Mouse (Mus musculus): ENCODE data around the gene Tmem53. TPM values are rescaled to one million over a fixed set of nuclear protein-coding genes. Genes with fewer than 3 reads are reported as not detected.
A peak's percentile ranks its signal among the peaks of the same experiment; 100 is the strongest.

The Tmem53 gene
- polyA plus RNA-seq, 1 experiment from 2014 or later: 6.9 TPM

DNA sequence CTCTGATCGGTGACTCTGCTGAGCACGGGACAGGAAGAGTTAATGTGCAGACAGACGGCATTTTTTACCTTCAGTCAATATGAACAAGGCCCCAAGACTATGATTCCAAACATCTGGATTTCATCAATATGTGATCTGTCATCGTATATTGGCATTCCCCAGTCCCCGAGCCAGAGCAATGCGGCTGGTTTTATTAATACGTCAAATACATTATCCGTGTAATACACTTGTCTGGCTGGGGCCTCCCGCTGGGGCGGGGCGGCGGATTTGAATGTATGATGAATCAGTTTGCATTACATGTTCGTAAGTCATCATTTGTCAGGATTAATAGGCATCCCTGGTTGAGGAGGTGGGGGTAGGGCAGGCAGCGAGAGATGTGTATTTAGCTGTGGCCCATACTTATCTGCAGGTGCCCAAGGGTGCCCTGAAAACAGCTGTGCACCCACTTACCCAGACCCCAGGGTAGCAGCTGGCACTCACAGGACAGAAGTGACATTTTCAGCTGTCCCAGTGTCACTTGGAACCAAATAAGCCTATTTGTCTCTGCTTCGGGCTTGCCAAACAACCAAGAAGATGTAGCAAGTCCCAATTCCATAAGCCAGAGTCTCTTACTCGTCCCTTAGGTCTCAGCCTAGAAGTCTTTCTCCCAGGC, 63.2 kb downstream of the Tmem53 start:
- H3K4me3 ChIP-seq (ENCODE audit: low read depth, low read length): no peak overlapping the region
- peaks cover 46% of the 10 kb centered on the region for H3K27me3 ChIP-seq (ENCODE audit: control insufficient read depth, insufficient read depth, low read length)
- no peak overlapping the region for H3K4me2 ChIP-seq (ENCODE audit: low read depth)
- WGBS: 58% methylated on average over 16 of the region's 16 CpGs
- H3K9me3 ChIP-seq (ENCODE audit: control insufficient read depth, low read length): no peaks in the 10 kb centered on the region
- peak; percentile 36 for DNase-seq (ENCODE audit: low spot score)
- H3K9ac ChIP-seq (ENCODE audit: low read length): no peak overlapping the region
- no peak overlapping the region for H3K27ac ChIP-seq (ENCODE audit: low read depth, low read length)
- ATAC-seq (ENCODE audit: insufficient read depth, low FRiP score, low TSS enrichment): no peak
- peaks cover 35% of the 10 kb centered on the region for H3K4me1 ChIP-seq (ENCODE audit: control insufficient read depth, insufficient read depth, low read length)
- no peaks in the 10 kb centered on the region for H3K36me3 ChIP-seq (ENCODE audit: control insufficient read depth, insufficient read depth, low read length)

DNA sequence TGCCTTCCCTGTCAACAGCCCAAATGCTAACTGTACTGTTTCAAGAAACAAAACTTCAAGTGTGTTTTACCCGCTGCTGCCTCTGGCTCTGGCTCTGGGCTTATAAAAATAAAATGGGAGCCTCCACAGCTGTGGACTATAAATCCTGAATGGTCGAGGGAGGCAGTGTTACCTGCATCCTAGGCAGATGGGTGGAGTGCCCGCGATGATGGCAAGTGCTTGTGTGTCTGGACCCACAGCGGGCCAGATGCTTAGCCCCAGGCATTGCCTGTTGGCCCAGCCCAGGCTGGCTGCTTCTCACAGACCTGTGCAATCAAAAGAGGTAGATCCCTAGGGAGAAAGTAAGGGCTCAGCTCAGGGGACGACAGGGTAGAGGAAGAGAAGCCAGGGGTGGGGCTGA, 65.0 kb downstream of the Tmem53 start:
- peaks cover 33% of the 10 kb centered on the region for H3K4me1 ChIP-seq (ENCODE audit: control insufficient read depth, insufficient read depth, low read length)
- no peaks in the 10 kb centered on the region for H3K9me3 ChIP-seq (ENCODE audit: control insufficient read depth, low read length)
- peaks cover 52% of the 10 kb centered on the region for H3K27me3 ChIP-seq (ENCODE audit: control insufficient read depth, insufficient read depth, low read length)
- no peak for DNase-seq (ENCODE audit: low spot score)
- H3K4me3 ChIP-seq (ENCODE audit: low read depth, low read length): no peak overlapping the region
- H3K9ac ChIP-seq (ENCODE audit: low read length): no peak overlapping the region
- no peak overlapping the region for H3K27ac ChIP-seq (ENCODE audit: low read depth, low read length)
- ATAC-seq (ENCODE audit: insufficient read depth, low FRiP score, low TSS enrichment): no peak
- no peaks in the 10 kb centered on the region for H3K36me3 ChIP-seq (ENCODE audit: control insufficient read depth, insufficient read depth, low read length)
- WGBS: 31% methylated on average over 6 of the region's 6 CpGs
- H3K4me2 ChIP-seq (ENCODE audit: low read depth): no peak overlapping the region

DNA sequence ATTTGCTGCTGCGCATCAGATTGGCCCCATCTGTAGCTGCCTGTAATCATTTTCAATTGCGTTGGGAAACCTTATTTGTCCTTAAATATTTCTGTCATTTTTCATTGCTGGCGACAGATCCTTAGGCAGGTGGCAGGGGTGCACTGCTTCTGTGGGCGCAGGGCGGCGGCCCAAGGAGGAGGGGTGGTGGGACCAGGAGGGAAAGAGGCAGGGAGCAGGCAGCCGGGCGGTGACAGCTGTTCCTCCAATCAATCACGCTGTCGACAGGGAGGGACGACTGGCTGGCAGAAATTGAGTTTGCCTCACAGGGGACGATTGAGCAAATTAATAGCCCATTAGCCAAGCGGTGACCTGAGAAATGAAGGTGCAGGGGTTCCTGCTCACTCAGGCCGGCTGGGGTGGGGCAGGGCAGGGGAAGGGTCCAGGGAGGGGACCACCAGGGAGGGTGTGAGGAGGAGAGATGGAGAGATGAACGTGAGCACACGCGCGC, 66.0 kb downstream of the Tmem53 start:
- peak; percentile 75 for DNase-seq (ENCODE audit: low spot score)
- peak; percentile 53; the same call in 1 of the 2 replicates for ATAC-seq (ENCODE audit: insufficient read depth, low FRiP score, low TSS enrichment)
- no peaks in the 10 kb centered on the region for H3K36me3 ChIP-seq (ENCODE audit: control insufficient read depth, insufficient read depth, low read length)
- H3K4me1 ChIP-seq (ENCODE audit: control insufficient read depth, insufficient read depth, low read length): peaks cover 31% of the 10 kb centered on the region
- 0 out of 2 replicates have a peak overlapping the region, but pooled peaks have one; percentile 31 for H3K27ac ChIP-seq (ENCODE audit: low read depth, low read length)
- H3K4me3 ChIP-seq (ENCODE audit: low read depth, low read length): no peak overlapping the region
- WGBS: 9% methylated on average over 18 of the region's 18 CpGs
- H3K9ac ChIP-seq (ENCODE audit: low read length): no peak overlapping the region
- peaks cover 57% of the 10 kb centered on the region for H3K27me3 ChIP-seq (ENCODE audit: control insufficient read depth, insufficient read depth, low read length)
- H3K9me3 ChIP-seq (ENCODE audit: control insufficient read depth, low read length): no peaks in the 10 kb centered on the region
- 0 out of 2 replicates have a peak overlapping the region, but pooled peaks have one; percentile 7 for H3K4me2 ChIP-seq (ENCODE audit: low read depth)

Other genes starting within 250 kb of the Tmem53 start
- gene Eif2b3, start 232.5 kb upstream of the Tmem53 start, polyA plus RNA-seq (2014; fragmentation: Nextera tagmentation; extraction: Ambion mirVana): 48.1 and 52.5 TPM in 2 replicates
- gene Ptch2, start 155.9 kb upstream of the Tmem53 start, polyA plus RNA-seq (2014; fragmentation: Nextera tagmentation; extraction: Ambion mirVana): 3.4 and 3.9 TPM in 2 replicates
- 3.4 and 4.0 TPM in 2 replicates for gene Btbd19, start 126.2 kb upstream of the Tmem53 start, polyA plus RNA-seq (2014; fragmentation: Nextera tagmentation; extraction: Ambion mirVana)
- gene Tctex1d4, start 125.2 kb upstream of the Tmem53 start, polyA plus RNA-seq (2014; fragmentation: Nextera tagmentation; extraction: Ambion mirVana): not detected in 2 replicates
- 42.5 and 48.9 TPM in 2 replicates for gene Plk3, start 118.0 kb upstream of the Tmem53 start, polyA plus RNA-seq (2014; fragmentation: Nextera tagmentation; extraction: Ambion mirVana)
- gene Rps8, start 95.7 kb upstream of the Tmem53 start, polyA plus RNA-seq (2014; fragmentation: Nextera tagmentation; extraction: Ambion mirVana): 818 and 875 TPM in 2 replicates
- gene Kif2c, start 69.3 kb upstream of the Tmem53 start, polyA plus RNA-seq (2014; fragmentation: Nextera tagmentation; extraction: Ambion mirVana): 80.0 and 85.6 TPM in 2 replicates
- 0.43 TPM in 1 of 2 replicates, not detected in the other for gene Armh1, start 174 bp downstream of the Tmem53 start, polyA plus RNA-seq (2014; fragmentation: Nextera tagmentation; extraction: Ambion mirVana)
- gene Rnf220, start 245.1 kb downstream of the Tmem53 start, polyA plus RNA-seq (2014; fragmentation: Nextera tagmentation; extraction: Ambion mirVana): 73.5 and 76.8 TPM in 2 replicates

Data from neural tube, embryonic 11.5 days (tissue).